Mouse (Mus musculus) brain, adult 2 months (tissue): Measurements from ENCODE around the gene Tomm20l.
"Not testable (repeated sequence)": the region's sequence is repeated elsewhere in the genome, so short reads cannot be mapped to it uniquely, and the experiment has no call there.

Experiments used
- DNase-seq: peaks from one replicate; pipeline ENCODE4 v3.0.0; 2011; ENCODE audit warnings: low read depth, low spot score

The Tomm20l gene

GRCm38 (mm10) chr12:71111331-71111730 is at the start of gene Tomm20l:
TSS of gene Tomm20l (plus strand) at chr12:71111428.
- DNase-seq: no peak

- no peak for DNase-seq
Measured at GRCm38 (mm10) chr12:71069846-71070245, 41.4 kb upstream of the Tomm20l start.

GRCm38 (mm10) chr12:71072048-71072447 is 39.2 kb upstream of the Tomm20l start:
- no peak for DNase-seq

GRCm38 (mm10) chr12:71073113-71073730 is 38.0 kb upstream of the Tomm20l start:
- peak; percentile 81 for DNase-seq

- DNase-seq: no peak
Measured at GRCm38 (mm10) chr12:71086331-71086730, 24.9 kb upstream of the Tomm20l start.

GRCm38 (mm10) chr12:71104275-71104674 is 7.0 kb upstream of the Tomm20l start:
- not testable (repeated sequence) for DNase-seq

GRCm38 (mm10) chr12:71107216-71107771 is 3.9 kb upstream of the Tomm20l start:
- no peak for DNase-seq

- DNase-seq: peak; percentile 9
Measured at GRCm38 (mm10) chr12:71113074-71113473, 1.8 kb downstream of the Tomm20l start.

GRCm38 (mm10) chr12:71113675-71114288 is 2.6 kb downstream of the Tomm20l start:
- DNase-seq: peak; percentile 92

- peak; percentile 17 for DNase-seq
Measured at GRCm38 (mm10) chr12:71116411-71116810, 5.2 kb downstream of the Tomm20l start.

- peak; percentile 11 for DNase-seq
Measured at GRCm38 (mm10) chr12:71122731-71123130, 11.5 kb downstream of the Tomm20l start.

GRCm38 (mm10) chr12:71123286-71123685 is 12.1 kb downstream of the Tomm20l start:
- DNase-seq: peak; percentile 96

- no peak for DNase-seq
Measured at GRCm38 (mm10) chr12:71135581-71135980, 24.4 kb downstream of the Tomm20l start.

GRCm38 (mm10) chr12:71136130-71136973 is 25.1 kb downstream of the Tomm20l start, which contains the start of the genes Timm9 and 2700049A03Rik:
TSS of gene Timm9 (minus strand) at chr12:71136684.
TSS of gene 2700049A03Rik (plus strand) at chr12:71136848.
- peak; percentile 94 for DNase-seq

- DNase-seq: peak; percentile 96
Measured at GRCm38 (mm10) chr12:71136974-71137491, 25.8 kb downstream of the Tomm20l start.

- DNase-seq: no peak
Measured at GRCm38 (mm10) chr12:71137686-71138085, 26.5 kb downstream of the Tomm20l start.

- no peak for DNase-seq
Measured at GRCm38 (mm10) chr12:71139258-71139828, 28.1 kb downstream of the Tomm20l start.

GRCm38 (mm10) chr12:71141189-71141588 is 30.0 kb downstream of the Tomm20l start:
- no peak for DNase-seq

- peak; percentile 69 for DNase-seq
Measured at GRCm38 (mm10) chr12:71147641-71148040, 36.4 kb downstream of the Tomm20l start.

- DNase-seq: no peak
Measured at GRCm38 (mm10) chr12:71148801-71149200, 37.6 kb downstream of the Tomm20l start.

- DNase-seq: no peak
Measured at GRCm38 (mm10) chr12:71149456-71149855, 38.2 kb downstream of the Tomm20l start.
